Mouse (Mus musculus): ENCODE results near the gene Caskin2.

The Caskin2 gene

DNA sequence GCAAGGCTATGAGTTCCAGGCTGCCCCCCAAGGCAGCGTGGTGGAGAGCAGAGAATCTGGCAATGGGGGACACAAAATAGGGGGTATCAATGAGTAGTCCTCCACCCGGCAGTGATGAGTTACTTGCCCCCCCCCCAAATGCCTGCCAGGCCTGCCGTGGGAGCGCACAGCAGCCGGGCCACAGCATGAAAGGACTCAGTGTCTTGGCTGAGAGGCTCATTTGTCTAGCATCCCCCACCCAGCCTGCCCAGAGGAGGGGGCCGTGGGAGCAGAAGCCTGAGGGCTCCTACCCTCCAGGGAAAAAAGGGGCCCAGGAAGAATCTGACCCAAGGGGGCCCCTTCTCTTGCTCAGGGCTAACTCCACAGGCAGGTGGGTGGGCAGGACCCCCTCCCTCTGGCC lies 6.1 kb downstream of the Caskin2 start:
- no peak for DNase-seq (ENCODE audit: low read depth, low spot score)

DNA sequence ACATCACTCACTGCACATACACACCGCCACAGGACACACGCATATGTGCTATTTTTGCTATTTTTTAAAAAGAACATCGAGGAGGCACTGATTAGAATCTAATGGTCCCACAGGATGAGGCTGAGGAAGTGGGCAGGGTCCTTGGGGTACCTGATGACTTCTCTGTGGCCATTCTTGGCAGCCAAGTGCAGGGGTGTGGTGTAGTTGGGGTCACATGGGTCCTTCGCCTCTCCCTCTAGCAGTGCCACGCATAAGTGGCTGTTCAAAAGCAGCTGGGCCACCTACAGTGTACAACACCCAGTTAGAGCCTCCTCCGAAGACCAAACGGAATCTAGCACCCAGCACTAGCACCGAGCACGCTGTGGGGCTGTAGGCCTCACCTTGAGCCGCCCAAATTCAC lies 7.3 kb downstream of the Caskin2 start:
- no peak for DNase-seq (ENCODE audit: low read depth, low spot score)

DNA sequence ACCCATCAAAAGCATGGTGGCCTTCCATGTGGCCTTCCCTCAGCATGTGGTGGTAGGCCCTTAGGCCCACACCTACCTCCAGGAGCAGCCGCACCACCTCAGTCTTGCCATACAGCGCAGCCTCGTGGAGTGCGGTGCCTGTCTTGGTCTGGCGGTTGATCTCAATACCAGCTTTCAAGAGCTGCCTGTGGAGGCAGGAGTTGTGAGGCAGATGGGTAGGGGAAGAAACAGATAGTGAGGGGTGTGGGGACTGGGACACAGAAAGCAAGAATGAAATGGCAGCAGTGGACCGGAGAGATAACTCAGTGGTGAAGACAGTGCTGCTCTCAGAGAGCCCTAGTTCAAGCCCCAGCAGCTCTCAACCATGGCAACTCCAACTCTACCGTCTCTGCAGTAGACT lies 8.4 kb downstream of the Caskin2 start:
- no peak for DNase-seq (ENCODE audit: low read depth, low spot score)

DNA sequence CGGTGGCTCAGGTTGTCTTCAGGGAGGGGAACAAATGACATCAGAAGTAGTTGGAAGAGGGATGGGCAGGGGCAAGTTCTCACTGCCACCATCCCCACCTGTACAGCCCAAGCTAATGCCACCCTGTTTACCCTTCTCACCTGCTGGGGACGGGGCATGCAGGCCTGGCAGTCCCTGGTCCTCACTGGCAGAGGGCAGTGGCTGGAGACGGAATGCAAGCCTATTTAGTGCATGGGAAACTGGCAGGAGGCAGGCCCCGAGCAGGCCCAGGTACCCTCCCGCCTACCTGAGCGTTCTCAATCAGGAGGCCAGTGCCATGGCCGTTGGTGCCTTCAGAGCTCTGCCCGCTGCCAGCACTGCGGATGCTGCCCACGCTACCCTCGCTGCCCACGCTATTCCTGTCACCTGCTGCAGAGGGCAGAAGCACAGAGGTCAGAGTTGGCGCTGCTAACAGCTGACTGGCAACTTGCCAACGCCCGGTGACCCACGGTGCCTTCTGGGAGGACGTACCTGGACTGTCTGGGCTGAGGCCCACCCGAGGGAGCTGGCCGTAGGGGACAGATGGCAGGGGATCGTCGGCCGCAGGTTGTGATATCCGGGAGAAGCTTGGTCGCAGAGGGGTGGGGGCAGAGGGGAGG lies 10.2 kb downstream of the Caskin2 start:
- DNase-seq (ENCODE audit: low read depth, low spot score) = no peak

DNA sequence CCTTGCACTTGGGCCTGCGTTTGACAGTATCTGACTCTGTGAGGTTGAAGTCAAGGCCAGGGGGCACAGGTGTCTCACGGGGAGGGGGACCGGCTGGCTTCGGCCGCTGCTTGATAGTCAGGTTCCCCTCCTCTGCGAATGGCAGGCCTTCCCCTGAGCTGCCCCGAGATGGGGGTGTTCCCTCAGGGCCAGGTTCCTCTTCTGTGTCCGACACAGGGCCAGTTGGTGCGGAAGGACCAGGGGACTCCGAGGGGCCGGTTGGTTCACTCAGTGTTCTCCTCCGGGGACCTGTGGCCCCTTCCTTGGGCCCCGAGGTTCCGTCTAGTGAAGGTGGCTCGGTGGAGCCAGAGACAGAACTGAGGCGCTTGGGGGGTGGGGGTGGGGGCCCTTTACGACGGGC lies 12.5 kb downstream of the Caskin2 start:
- DNase-seq (ENCODE audit: low read depth, low spot score) = no peak

DNA sequence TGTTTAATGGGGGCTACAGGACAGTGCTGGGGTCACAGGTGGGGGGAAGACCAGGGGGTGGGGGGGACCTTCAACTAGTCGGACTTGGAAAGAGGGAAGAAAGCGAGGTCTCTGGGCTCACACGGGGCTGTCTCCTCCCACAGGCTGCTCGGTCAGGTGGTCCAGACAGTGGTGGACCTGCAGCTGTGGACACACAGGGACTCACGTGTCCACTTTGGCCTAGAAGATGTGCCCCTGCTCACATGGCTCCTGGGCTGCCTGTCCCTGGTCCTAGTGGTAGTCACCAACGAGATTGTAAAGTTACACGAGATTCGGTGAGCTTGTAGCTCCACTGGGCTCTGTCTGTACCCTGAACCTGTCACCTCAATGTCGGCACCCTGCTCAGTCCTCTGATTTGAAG lies 15.8 kb downstream of the Caskin2 start:
- DNase-seq (ENCODE audit: low read depth, low spot score) = no peak

DNA sequence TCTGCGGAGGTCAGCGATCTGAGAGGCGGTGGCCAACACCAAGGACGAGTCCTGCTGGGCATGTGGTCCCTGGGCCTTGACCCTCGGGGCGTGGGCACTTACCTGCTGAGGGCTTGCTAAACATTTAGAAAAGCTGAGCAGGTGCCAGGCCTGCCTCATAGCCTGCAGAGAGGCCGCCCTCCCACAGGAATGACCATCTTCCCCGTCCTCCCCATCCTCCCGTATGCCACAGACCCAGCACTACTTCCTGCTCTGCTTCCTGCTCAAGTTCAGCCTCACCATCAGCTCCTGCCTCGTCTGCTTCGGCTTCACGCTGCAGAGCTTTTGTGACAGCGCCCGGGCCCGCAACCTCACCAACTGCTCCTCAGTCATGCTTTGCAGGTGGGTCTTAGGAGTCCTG lies 16.5 kb downstream of the Caskin2 start:
- no peak for DNase-seq (ENCODE audit: low read depth, low spot score)

DNA sequence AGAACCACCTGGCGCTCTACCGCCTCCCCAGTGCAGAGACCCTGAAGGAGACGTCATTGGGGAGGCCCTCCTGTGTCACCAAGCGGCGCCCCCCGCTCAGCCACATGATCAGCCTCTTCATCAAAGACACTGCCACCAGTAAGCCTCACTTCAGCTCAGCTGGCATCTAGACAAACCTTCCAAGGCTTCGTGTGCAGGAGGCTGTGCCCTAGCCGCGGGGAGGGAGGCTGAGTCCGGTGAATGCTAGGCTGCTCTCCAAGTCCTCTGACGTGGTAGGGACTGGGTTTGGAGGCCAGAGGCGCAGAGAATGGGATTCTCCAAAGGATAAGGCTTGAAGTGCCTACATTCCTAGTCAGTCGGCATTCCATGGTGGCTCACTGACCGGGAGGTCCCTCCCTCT lies 21.1 kb downstream of the Caskin2 start:
- no peak for DNase-seq (ENCODE audit: low read depth, low spot score)

DNA sequence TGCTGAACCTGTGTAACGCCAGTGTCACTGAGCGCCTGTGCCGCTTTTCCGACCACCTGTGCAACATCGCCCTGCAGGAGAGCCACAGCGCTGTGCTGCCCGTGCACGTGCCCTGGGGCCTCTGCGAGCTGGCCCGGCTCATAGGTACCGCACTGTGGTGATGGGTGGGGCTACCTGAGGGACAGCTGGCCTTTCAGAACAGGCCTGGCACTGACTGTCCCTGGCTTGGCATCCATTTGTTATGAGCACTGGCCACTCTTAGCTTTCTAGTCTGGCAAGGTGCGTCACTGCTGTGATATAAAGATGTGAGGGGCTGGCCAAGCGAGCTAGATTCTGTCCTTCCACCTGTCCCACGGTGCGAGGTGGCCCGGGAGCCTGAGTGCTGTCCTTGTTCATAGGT lies 21.5 kb downstream of the Caskin2 start:
- no peak for DNase-seq (ENCODE audit: low read depth, low spot score)

DNA sequence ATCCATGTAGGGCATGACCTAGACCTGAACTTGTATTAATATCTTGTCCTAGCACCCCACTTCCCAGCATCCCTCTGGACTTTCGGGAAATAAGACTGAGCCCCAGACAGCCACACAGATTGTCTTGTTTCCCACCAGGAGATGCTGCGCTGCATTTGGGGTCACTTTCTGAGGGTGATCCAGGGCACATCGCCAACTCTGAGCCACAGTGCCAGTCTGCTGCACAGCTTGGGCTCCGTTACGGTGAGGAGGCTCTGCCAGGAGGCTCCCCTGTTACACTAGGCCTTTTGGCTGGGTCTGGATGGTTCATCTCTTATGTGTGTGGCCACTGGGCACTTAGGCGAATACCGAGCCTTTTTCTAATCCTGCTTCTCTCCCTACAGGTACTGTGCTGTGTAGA lies 23.7 kb downstream of the Caskin2 start:
- no peak for DNase-seq (ENCODE audit: low read depth, low spot score)

DNA sequence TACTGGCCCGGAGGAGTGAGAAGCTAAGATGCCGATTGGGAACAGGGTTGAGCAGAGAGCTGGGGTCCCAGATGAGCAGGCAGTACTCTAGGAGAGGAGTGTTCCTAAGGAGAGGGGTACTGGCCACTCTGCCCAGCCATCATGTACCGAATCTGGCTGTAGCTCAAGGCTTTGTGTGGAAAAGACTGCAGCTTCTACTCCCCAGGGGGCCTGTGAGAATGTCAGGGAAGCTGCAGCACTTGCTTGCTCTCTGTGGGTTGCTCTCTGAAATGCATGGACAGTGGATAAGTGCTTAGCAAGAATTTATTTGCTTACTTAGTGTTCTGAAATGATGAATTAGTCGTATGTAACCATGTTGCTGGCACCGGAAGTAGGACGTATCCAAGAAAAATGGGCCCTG lies 27.0 kb downstream of the Caskin2 start:
- DNase-seq (ENCODE audit: low read depth, low spot score) = no peak

DNA sequence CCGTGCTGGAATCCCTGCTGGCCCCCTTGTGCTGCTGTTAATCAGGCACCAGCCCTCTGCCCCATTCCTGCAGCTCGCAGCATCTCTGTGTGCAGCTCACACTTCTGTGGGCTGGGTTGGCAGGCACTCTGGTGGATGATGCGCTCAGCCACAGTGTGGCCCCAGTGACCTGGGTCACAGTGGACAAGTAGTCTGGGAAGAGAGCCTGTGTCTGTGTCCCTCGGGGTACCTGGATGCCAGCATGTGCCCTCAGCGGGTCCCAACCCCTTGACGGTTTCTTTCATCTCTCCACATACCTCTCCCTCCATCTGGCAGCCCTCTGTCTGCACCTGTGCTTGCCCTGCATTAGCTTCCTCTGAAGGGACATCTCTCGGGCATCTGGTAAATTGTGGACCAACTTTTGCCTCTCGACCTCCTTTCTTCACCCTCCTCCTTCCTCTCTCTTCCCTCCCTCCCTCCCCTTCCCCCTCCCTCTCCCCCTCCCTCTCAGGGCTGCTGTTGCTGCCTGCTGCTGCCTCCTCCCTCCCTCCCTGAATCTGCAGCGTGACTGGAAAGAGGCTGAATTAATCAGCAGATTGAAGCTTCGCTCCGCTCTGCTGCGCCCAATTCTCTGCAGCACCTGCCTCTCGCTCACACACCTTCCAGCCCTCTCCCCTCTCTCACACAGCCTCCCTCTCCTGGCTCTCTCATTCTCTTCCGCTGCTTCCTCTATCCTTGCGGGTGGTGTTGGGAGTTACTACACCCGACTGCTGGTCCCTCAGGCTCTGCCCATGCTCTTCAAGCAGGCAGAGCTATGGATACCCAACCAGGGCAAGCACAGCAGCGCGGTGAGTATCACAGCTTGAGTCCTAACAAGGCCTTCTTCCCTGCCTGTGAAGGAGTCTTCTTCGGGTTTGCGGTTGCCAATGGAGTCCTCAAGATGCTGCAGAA lies 33.0 kb downstream of the Caskin2 start:
- DNase-seq (ENCODE audit: low read depth, low spot score) = no peak

DNA sequence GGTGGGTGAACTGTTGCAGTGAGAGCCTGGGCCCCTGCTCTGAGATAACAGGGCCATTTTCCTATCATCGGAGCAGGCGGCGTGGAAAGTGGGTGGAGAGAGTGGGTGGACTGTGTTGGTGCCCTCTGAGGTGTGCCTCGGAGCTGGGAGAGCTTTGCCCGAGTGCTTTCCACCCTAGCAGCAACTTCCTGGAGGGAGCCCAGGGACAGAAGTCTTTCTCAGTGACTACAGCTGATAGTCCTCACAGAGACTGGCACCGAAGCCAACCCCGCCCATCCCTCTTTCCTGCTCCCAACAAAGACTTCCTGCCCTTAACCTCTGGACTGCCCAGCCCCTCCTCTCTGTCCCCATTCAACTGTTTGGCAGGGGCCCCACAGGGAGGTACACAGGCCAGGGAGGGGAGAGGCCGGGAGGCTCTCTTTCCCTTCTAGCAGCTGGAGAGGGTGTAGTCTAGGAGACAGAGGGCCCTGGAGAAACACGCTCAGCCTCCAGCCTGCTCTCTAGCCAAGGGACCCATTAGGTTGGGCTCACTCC lies 34.3 kb downstream of the Caskin2 start:
- no peak for DNase-seq (ENCODE audit: low read depth, low spot score)

DNA sequence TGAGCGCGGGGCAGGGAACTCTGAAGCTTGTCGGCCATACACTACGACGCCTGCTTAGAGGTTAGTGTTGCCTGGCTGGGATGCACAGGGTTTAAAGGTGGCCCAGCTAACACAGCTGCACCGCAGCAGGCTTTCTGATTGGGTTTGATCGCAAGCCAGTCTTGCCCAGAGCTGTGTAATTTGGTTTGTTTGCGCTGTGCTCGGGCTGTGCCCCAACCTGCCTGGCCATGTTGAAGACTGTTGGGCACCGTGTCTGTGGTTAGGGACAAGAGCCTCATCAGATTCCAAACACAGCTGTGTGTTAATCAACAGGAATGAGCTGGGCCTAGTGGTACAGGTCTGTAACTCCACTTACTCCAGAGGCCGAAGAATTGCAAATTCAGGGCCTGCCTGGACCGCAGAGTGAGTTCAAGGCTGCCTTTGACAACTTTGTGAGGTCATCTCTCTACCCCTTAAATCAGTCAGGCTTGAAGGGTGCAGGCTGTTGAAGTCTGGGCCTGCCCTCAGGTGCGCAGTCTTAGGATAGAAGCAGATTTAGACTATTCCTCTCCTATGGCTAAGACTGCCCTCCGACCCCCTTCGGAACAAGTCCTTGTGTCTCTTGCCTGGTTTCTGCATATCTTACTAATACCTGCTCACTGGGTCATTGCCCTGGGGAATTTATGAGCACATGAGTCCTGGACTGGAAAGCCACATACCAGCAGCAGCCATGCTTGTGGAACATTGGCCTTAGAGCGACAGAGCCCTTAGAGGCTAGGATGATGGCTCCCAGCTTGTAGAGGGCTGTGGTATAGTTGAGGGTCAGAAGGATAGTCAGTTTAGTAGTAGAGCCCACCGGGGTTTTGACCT lies 35.7 kb downstream of the Caskin2 start:
- DNase-seq (ENCODE audit: low read depth, low spot score) = no peak

DNA sequence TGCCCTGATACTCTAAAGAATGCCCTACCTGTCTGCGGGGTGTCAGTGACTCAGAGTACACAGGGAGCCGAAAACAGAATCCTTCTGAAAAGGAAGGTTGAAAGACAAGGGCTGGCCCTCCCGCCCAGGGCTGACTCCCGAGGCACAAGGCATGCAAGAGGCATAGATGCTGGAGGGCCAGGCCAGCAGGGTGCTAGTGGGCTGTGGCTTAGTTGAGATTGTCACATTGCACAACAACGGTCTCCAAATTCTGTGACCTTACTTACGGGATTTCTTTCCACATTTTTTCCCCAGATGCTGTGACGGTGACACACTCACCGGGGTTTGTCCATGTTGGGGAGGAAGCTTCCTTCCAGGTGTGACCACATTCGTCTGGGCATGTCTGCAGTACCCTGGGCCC lies 36.5 kb downstream of the Caskin2 start:
- DNase-seq (ENCODE audit: low read depth, low spot score) = no peak

DNA sequence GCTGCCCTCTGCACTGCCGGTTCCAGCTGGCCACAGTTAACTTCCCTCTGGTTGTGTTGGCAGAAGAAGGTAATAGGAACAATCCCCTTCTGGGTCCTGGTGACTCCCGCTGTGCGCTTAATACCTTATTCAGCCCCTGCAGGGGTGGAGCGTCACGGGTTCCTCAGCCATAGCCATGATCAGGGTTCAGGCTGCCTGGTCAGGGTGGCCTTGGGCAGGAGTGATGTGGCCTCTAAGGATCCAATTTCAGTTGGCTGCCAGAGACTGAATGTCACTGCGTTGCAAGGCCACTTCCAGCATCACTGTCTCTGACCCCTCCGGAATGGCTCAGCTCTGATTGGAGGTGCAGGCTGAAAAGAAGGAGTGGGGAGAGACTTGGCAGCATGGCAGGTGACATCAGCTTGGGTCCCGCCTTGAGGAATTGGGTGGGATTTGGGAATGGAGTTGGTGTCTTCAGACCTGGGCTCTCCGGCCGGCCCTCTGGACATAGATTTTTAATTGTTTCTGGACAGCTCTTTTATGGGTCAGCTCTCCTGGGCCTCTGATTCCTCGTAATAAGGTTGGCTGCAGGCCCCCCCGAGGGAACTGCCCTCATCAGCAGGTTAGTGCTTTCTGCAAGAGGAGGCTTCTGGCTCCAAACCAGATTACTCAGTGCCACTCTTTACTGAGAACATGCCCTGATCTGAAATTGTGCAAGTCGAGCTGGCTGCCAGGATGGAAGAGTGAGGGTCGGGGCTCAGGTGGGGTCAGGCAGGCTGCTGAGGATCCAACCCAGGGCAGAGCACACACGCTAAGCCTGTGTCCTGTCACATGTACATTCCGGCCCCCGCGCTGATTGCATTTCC lies 37.4 kb downstream of the Caskin2 start:
- DNase-seq (ENCODE audit: low read depth, low spot score) = no peak

DNA sequence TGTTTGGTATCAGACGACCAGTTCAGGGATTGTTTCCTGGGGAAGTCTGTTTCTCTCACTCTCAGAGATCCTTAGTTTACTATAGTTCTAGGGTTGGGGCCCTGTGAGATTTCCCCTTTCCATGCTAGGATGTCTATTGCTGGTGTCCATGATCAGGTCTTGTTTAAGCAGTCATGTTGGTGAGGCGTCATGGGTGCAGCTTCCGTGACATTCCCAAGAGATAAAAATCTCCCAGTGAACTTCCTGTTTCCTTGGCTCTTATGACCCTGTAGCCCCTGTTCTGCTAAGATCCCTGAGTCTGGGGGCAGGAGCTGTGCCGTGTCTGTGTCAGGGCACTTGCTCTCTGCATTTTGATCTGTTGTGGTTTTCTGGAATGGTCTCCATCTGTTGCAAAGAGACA lies 38.8 kb downstream of the Caskin2 start:
- DNase-seq (ENCODE audit: low read depth, low spot score) = no peak

DNA sequence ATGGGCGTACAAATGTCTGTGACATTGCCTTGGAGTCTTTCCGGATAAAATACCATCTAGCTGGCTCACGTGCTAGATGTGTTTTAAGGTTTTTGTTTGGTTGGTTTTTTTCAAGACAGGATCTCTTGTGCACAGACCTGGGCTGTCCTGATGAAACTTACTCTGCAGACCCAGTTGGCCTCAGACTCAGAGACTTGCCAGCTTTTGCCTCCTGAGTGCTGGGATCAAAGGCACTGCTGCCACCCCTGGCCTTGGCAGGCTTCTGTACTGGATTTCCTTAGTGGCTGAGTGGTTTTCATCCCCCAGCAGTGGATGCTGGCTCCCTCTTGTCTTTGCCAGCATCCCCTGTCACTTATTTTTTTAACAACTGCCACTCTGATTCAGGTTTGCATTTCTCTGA lies 44.5 kb downstream of the Caskin2 start:
- no peak for DNase-seq (ENCODE audit: low read depth, low spot score)

DNA sequence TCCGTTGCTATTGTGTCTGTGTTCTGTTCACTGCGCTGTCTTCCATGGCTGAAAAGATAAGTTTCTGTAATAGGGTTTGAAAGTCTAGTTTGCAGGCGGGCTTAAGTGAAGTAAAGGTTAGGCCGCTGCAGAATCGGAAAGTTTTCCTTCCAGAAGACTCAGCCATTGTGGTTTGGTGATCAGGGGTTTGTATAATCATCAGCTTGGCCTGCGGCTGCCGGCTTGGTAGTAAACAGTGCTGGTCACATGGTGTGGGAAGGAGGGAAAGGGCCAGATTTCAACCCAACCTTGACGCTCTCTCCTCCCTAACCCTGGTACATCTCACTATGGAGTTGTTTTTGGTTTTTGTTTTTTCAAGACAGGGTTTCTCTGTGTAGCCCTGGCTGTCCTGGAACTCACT lies 46.5 kb downstream of the Caskin2 start:
- DNase-seq (ENCODE audit: low read depth, low spot score) = no peak

DNA sequence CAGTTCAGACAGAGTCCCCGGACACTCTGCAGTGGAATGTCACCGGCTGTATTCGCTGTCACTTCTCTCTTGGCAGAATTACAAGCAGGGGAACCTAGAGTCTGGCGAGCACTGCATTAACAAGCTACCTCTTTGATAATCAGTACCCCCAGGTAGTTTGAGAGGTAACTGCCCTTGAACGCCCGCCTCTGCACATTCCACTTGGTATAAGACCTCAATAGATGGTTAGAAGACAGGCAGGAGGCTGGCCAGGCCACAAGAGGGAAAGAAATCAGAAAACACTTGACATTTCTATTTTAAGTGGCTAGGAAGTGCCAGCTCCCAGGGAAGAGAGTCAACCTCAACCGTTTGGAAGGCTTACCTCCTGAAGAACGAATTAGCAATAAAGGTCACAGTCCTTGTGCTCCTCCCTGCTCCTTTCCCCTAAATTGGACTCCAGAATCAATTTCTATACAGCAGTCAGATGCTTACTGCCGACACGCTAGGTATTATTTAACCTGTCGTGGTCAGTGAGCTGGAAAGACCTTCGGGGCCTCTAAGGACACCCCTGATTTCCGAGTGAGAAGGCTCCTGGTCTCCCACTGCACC lies 47.0 kb downstream of the Caskin2 start:
- no peak for DNase-seq (ENCODE audit: low read depth, low spot score)
